Mouse (Mus musculus) naive thymus-derived CD4-positive, alpha-beta T cell, adult 5 months (primary cell): ENCODE results near the gene Arl10. TPM values are rescaled to one million over a fixed set of nuclear protein-coding genes. Genes with fewer than 3 reads are reported as not detected.

Source experiments
- polyA plus RNA-seq: library from polyadenylated mRNA; unstranded; fragments of 100-300 nt; shearing (Covaris generic); gene quantifications from one replicate; pipeline ENCODE4 v1.2.1, GENCODE M21; 2017

Arl10 gene
- polyA plus RNA-seq: 3.9 TPM

DNA sequence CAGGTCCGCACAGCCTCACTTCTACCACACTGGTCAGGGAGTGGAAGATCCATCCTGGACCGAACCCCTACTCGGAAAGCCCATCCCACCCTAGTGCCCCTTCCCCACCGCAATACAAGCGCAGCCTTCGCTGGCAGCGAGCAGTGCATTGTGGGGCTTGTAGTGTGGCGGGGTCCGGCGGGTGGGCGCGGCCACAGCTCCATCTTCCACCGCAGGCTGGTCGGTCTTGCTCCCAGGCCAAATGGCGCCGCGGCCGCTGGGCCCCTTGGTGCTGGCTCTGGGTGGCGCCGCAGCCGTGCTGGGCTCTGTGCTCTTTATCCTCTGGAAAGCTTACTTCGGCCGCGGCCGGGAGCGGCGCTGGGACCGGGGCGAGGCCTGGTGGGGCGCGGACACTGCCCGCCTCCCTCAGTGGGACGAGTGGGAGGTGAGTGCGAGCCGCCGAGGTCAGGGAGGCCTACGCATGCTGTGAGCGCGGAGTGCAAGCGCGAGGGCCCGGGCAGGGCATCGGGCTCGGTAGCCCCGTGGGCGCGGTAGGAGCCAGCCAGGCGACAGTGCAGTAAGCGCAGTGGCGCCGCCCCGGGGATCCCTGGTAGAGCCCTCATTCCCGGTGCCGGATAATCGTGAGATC, at the start of gene Arl10:
Gene Arl10, plus strand, starts transcription at position 162 of the 628 bp plus-strand sequence.

DNA sequence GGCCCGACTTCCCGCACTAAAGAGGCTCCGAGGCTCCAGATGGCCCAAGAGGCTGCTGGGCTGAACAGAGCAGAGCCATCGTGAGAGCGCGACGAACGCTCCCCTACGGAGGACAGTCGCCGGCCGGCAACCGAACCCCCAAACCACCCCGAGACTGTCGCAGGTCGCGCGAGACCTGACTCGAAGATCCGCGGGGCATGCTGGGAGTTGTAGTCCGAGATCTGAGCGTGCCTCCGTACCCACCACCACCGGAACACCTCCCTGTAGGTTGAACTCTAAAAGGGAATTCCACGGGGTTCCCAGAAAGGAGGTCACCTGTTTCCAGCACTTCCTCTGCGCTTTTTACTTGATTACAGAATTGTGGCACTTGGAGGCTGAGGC, 9.6 kb upstream of the Arl10 start, which contains the start of gene 4833439L19Rik:
Gene 4833439L19Rik, minus strand, starts transcription at position 235 of the 381 bp plus-strand sequence.

DNA sequence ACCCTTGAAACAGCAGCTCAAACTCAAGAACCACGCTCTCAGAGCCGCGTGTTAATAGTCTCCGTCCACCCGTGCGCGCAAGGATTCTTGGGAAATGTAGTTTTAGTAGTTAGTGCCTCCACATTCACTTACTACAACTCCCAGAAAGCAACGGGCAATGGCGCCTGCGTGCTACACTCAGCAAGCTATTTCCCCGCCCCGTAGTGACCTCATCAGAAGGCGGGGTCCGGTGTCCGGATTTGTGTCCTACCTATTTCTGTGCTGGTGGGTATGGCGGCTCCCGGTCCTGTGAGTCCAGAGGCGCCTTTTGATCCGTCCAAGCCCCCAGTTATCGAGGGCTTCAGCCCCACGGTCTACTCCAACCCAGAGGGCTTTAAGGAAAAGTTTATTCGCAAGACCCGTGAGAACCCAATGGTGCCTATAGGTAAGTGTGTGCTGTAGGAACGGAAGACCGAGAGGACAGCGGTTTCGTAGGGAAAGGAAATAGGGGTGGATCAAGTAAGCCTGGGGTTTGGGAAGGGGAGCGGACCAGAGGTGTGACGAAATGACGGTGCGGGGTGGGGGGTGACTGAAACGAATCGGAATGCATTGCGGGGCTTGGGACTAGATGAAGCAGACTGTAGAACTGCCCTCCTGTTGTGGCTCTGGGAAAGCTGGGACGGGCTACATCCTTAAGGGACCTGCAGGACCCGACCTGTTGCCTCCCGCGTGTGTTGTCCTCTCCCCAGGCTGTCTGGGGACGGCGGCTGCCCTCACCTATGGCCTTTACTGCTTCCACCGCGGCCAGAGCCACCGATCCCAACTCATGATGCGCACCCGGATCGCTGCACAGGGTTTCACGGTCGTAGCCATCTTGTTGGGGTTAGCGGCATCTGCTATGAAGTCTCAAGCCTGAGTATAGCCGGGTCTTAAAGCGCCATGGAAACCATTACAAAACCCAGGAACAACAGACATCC, 15.5 kb downstream of the Arl10 start, which contains the start of the genes Nop16 and Higd2a:
Gene Nop16, minus strand, starts transcription at position 95 of the 956 bp plus-strand sequence.
Gene Higd2a, plus strand, starts transcription at position 212 of the 956 bp plus-strand sequence.

DNA sequence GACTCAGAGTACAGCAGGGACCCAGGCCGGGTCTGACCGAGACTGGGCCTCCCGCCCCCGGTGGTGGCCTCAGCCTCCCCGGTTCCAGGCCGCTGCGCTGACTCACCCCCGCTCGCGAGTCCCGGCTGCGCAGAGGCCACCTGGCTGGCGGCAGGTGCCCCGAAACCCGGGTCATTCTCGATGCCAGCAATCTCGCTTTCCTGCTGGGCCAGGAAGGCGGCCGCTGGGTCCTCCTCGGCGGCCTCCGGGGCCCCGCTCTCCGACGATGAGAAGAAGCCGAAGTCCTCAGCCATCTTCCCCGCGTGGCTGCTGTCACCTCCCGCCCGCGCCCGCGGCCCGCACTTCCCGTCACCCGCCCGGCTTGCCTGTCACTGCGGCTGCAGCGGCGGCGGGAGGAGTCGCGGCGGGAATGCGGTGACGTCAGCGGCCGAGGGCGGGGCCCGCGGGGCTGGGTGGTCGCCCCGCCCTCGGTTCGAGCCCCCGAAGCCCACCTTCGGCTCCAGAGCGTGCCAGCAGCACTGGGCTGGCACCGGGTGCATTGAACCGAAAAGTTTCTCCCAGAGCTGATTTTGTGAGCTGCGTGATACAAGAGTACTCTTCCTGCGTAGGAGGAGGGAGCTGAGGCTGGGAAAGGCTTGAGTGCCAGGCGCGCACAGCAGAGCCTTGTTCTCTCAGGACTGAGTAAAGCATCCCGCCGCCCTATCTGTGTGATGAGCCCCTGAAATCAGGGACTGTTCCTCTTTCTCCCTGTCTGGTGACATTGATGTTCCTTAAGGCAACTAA, 36.3 kb downstream of the Arl10 start, which contains the start of gene Cltb:
Gene Cltb, minus strand, starts transcription at position 373 of the 783 bp plus-strand sequence.

DNA sequence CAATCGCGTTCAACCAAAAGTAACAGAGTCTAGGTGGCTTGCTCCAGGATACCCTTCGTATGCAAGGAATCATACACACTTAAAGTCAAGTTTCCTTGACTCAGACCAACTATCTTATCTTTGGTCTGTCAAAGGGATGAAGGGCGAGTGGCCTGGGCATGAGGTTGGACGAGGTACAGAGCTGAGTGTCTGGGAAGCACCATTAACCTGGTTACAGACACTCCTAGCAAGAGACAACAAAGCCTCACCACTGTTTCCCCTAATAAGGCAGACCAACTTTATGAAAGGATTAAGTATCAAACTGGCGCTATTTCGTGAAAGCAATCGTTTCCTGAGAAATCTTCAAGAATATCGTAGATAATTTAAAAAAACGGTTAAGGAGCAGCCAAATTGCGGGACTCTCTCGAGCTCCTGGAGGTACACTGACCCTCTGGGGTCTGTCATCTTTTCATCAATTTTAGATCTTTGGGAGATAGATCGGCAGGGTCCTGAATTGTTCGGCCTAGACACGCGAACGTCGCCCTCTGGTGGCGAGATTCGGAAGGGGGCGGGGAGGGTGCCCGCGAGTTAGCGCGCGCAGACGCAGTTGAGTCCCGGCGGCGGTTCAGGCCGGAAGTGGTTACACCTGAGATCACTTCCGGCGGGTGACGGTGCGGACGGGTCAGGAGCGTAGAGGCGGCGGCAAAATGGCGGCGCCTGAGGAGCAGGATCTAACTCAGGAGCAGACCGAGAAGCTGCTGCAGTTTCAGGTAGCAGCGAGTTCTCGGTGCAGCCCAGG, 46.5 kb downstream of the Arl10 start, which contains the start of gene Faf2:
Gene Faf2, plus strand, starts transcription at position 630 of the 778 bp plus-strand sequence.

Other genes starting within 250 kb of the Arl10 start
- not detected for gene Cplx2, start 203.7 kb upstream of the Arl10 start, polyA plus RNA-seq
- 42.6 TPM for gene Thoc3, start 106.2 kb upstream of the Arl10 start, polyA plus RNA-seq
- gene Simc1, start 71.2 kb upstream of the Arl10 start, polyA plus RNA-seq: 39.2 TPM
- gene 4833439L19Rik, start 9.6 kb upstream of the Arl10 start, polyA plus RNA-seq: 57.8 TPM
- 25.3 TPM for gene Nop16, start 15.1 kb downstream of the Arl10 start, polyA plus RNA-seq
- gene Higd2a, start 15.2 kb downstream of the Arl10 start, polyA plus RNA-seq: 181 TPM
- 72.7 TPM for gene Cltb, start 36.3 kb downstream of the Arl10 start, polyA plus RNA-seq
- 66.5 TPM for gene Faf2, start 46.8 kb downstream of the Arl10 start, polyA plus RNA-seq
- gene Rnf44, start 118.9 kb downstream of the Arl10 start, polyA plus RNA-seq: 107 TPM
- gene Cdhr2, start 126.4 kb downstream of the Arl10 start, polyA plus RNA-seq: not detected
- gene Gprin1, start 174.9 kb downstream of the Arl10 start, polyA plus RNA-seq: not detected
- not detected for gene Sncb, start 191.6 kb downstream of the Arl10 start, polyA plus RNA-seq
- gene Eif4e1b, start 209.0 kb downstream of the Arl10 start, polyA plus RNA-seq: not detected
- 0.67 TPM for gene Tspan17, start 214.4 kb downstream of the Arl10 start, polyA plus RNA-seq